In the genomic region with DNA sequence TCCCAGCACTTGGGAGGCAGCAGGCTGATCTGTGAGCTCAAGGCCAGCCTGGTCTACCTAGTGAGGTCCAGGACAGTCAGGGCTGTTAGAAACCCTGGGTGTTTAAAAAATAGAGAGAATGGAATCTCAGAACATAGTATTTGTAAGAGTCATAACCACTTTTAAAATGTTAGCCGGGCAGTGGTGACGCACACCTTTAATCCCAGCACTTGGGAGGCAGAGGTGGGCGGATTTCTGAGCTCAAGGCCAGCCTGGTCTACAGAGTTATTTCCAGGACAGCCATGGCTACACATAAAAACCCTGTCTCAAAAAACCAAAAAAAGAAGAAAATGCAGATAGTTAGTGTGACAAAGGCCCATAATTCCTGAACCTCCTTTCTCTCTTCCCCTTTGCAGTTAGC, we compare ENCODE assay signal across 12 mouse cellular contexts.
"Had no signal": no experiment of that assay in that cellular context is flagged by ENCODE, and none has a peak within 500 bp of the region (broad histone marks: within the 10 kb centered on the region; RNA-seq: fewer than 3 reads in every experiment).

No protein-coding gene starts in this region.

- DNase-seq: retina, postnatal 1 day; right cerebral cortex, adult 18-20 months; right cerebral cortex, postnatal 14 days; right cerebral cortex, postnatal 25 days; right cerebral cortex, postnatal 4 days; spleen, adult 18-20 months; thymus, adult 18-20 months; thymus, adult 2 months; thymus, postnatal 14 days; thymus, postnatal 25 days; thymus, postnatal 36 days; thymus, postnatal 4 days had no signal
